Mouse (Mus musculus) kidney, adult 2 months (tissue): ENCODE results near the gene Cdk6.

ENCODE experiments used
- CTCF ChIP-seq: fragments of 200-500 bp; conservative IDR thresholded peaks from 2 replicates; pipeline ENCODE4 v1.5.1; 2011; ENCODE audit warnings: low read depth, mild to moderate bottlenecking, control low read depth, low read length, moderate library complexity, mixed read lengths; ENCODE audit not compliant: insufficient read depth, insufficient read length
- POLR2A ChIP-seq: fragments of 200-500 bp; IDR thresholded peaks from one replicate; pipeline ENCODE4 v1.6.1; 2011; ENCODE audit warnings: low read depth, low read length, control low read depth

DNA sequence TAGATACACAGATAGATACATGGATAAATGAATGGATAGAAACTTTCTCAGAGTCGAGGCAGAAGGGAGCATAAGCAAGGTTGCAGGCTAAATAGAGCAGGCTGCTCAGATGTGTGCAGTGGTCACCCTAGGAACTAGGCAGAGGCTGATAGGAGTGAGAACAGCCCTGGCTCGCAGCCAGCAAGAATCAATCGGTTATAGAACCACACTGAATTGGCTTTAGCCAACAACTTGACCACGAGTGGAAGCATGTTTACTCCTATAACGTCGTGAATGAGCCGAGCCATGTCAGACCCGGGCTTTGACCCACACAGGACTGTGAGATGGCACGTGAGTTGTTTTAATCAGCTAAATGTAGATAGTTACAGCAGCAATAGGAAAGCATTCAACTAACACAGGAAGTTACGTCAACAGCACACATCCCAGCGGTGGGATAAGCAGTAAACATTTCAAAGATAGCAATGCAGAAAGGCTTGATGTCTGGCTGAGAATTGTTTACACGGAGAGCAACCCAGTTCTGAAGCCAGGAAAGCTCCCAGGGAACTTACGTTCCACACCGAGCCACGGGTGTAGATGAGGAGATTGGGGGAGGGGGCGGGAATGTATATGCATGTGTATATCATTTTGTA, 147.0 kb downstream of the Cdk6 start:
- TF ChIP-seq POLR2A (no peak), CTCF (no peak)
